Mouse (Mus musculus) T-helper 17 cell (primary cell): ENCODE results near the gene Bud13.

Experiments used
- in situ Hi-C, 2 experiments: fragments of 300-600 bp; cut with MboI, MseI; formaldehyde crosslinking; loops; 1 replicate in 1 of 2; 2 replicates in 1 of 2; pipeline ENCODE4 v1.15.1; 2025; ENCODE audit warnings: high pct_unique_total_duplicates in 2 of 2

The Bud13 gene

GRCm38 (mm10) chr9:46337331-46337730 lies 54.5 kb downstream of the Bud13 start:
- in situ Hi-C loops, result no loop called here

GRCm38 (mm10) chr9:46337852-46338291 lies 55.1 kb downstream of the Bud13 start:
- in situ Hi-C loops, result no loop called here

- in situ Hi-C loops, result no loop called here
These were observed 55.6 kb downstream of the Bud13 start for GRCm38 (mm10) chr9:46338384-46338783.

GRCm38 (mm10) chr9:46339051-46339652 lies 56.3 kb downstream of the Bud13 start:
- in situ Hi-C loops, result no loop called here

- in situ Hi-C loops, result loop anchor here in 1 of 2 experiments (10.0 kb wide), 1 partner anchor 1469 kb away; no protein-coding TSS in a partner anchor
These were observed 63.3 kb downstream of the Bud13 start for GRCm38 (mm10) chr9:46345887-46346665.
